Mouse (Mus musculus): ENCODE results near the gene Lpgat1.

DNA sequence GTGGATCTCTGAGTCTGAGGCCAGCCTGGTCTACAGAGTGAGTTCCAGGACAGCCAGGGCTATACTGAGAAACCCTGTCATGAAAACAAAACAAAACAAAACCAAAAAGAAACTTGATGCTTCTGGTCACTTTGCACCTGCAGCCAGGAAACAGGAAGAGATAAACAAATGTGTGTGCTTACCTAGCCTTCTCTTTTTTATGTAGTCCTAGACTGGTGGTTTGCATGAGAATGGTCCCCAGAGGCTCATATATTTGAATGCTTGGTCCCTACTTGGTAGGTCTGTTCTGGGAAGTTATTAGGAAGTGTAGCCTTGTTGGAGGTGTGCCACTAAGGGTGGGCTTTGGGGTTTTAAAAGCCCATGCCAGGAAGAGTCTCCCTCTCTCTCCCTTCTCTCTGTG, 101.4 kb downstream of the Lpgat1 start:
- TF ChIP-seq MYOG (IDR thresholded peaks at IDR 0.05; ENCODE audit: control insufficient read depth in 1 of 3, insufficient read depth in 1 of 3, insufficient read length in 2 of 3, low read depth in 2 of 3) (no peak), POLR2A (IDR thresholded peaks at IDR 0.05; ENCODE audit: insufficient read length, low read depth) (no peak), TCF12 (IDR thresholded peaks at IDR 0.05; ENCODE audit: insufficient read depth, poor library complexity, severe bottlenecking) (no peak), POLR2AphosphoS2 (IDR thresholded peaks at IDR 0.05; ENCODE audit: insufficient read length, low read depth) (no peak), MAX (IDR thresholded peaks at IDR 0.05; ENCODE audit: low read depth) (no peak), MYOD1 (IDR thresholded peaks at IDR 0.05; ENCODE audit: control insufficient read depth in 1 of 3, insufficient read length in 2 of 3, low read depth in 2 of 3) (no peak), E2F4 (IDR thresholded peaks at IDR 0.05; ENCODE audit: insufficient read depth) (no peak)
